Mouse (Mus musculus): Measurements from ENCODE around the gene Lexm. TPM values are rescaled to one million over a fixed set of nuclear protein-coding genes. Genes with fewer than 3 reads are reported as not detected.
A peak's percentile ranks its signal among the peaks of the same experiment; 100 is the strongest.

Lexm gene
- polyA plus RNA-seq, 1 experiment from 2014 or later = not detected

DNA sequence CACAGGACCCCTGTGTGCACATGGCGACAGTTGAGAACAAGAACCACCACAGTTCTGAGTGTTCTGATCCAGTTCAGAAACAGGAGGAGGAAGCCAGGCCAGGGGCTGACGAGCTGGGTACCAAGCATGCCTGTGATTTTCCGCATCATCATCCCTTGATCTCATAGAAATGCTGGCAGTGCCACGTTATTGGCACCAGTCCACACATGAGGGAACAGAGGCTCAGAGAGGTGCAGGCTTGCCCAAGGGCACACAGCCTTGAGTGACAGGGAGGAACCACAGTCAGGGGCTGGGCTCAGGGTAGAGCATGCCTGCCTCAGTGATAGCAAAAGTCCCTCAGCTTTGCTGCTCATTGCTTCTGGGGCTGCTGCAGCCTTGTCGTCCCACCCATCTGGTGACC, 10.8 kb upstream of the Lexm start:
- ATAC-seq (ENCODE audit: insufficient read depth) (no peak), DNase-seq (no peak)
- Histone ChIP-seq H3K9ac (no peak overlapping the region), H3K27ac (ENCODE audit: low read depth) (no peak overlapping the region), H3K36me3 (ENCODE audit: insufficient read depth) (no peaks in the 10 kb centered on the region), H3K4me1 (ENCODE audit: insufficient read depth) (0 out of 2 replicates have a peak, but pooled peaks cover 3% of the 10 kb centered on the region), H3K9me3 (ENCODE audit: low read depth, low read length) (no peaks in the 10 kb centered on the region), H3K27me3 (ENCODE audit: insufficient read depth, low read length) (peaks cover 27% of the 10 kb centered on the region), H3K4me2 (no peak overlapping the region), H3K4me3 (ENCODE audit: low read depth, low read length) (no peak overlapping the region)
- TF ChIP-seq CTCF (IDR thresholded peaks at IDR 0.05; ENCODE audit: low read depth) = no peak
- WGBS = 75% methylated on average over 5 of the region's 5 CpGs

DNA sequence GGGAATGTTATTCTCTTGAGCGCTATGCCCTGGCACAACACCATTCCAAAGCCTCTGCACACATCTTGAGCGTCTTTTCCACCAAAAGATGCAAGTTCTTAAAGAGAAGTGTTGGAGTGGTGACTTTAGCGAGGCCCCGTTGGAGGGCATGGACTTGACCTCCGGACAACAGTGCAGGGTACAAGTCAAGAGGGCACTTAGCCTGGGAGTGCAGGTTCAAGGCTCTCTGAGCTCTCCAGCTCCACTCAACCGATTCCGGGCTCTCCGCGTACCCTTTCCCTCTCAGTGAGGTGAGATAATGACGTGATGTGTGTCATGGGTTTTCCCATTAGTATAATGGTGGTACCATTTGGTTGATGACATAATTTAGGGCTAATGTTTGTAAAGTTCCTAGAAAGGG, 7.2 kb upstream of the Lexm start:
- ATAC-seq (ENCODE audit: insufficient read depth) = no peak
- H3K9ac ChIP-seq = no peak overlapping the region
- no peaks in the 10 kb centered on the region for H3K36me3 ChIP-seq (ENCODE audit: insufficient read depth)
- H3K27ac ChIP-seq (ENCODE audit: low read depth) = no peak overlapping the region
- 67% methylated on average over 10 of the region's 10 CpGs for WGBS
- H3K4me3 ChIP-seq (ENCODE audit: low read depth, low read length) = no peak overlapping the region
- TF ChIP-seq CTCF (IDR thresholded peaks at IDR 0.05; ENCODE audit: low read depth) = no peak
- no peaks in the 10 kb centered on the region for H3K9me3 ChIP-seq (ENCODE audit: low read depth, low read length)
- no peak for DNase-seq
- H3K4me2 ChIP-seq = no peak overlapping the region
- peaks cover 41% of the 10 kb centered on the region for H3K27me3 ChIP-seq (ENCODE audit: insufficient read depth, low read length)
- no peaks in the 10 kb centered on the region for H3K4me1 ChIP-seq (ENCODE audit: insufficient read depth)

DNA sequence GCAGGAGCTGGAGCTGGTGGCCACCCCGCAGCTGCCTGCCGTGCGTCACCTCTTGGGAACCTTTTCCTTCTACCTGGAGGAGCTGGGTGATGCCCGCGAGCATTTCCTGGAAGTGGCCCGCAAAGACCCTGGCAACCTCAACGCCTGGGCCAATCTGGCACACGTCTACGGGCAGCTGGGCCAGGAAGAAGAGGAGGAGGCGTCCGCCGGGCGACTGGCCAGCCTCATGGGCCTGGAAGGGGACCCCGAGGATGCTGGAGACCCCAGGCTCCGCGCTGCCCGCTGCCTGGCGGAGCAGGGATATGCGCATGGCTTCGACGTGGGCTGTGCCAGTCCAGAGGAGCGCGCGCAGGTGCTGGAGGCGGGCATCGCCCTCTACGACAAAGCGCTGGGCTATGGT, 5.7 kb upstream of the Lexm start:
- peak overlapping the region; percentile 45 for H3K4me2 ChIP-seq
- peak overlapping the region; percentile 11; the same call in 1 of the 2 replicates for H3K4me3 ChIP-seq (ENCODE audit: low read depth, low read length)
- peaks cover 41% of the 10 kb centered on the region for H3K27me3 ChIP-seq (ENCODE audit: insufficient read depth, low read length)
- no peak for TF ChIP-seq CTCF (IDR thresholded peaks at IDR 0.05; ENCODE audit: low read depth)
- ATAC-seq (ENCODE audit: insufficient read depth) (no peak), DNase-seq (no peak)
- H3K4me1 ChIP-seq (ENCODE audit: insufficient read depth) = no peaks in the 10 kb centered on the region
- no peak overlapping the region for H3K27ac ChIP-seq (ENCODE audit: low read depth)
- no peaks in the 10 kb centered on the region for H3K9me3 ChIP-seq (ENCODE audit: low read depth, low read length)
- H3K36me3 ChIP-seq (ENCODE audit: insufficient read depth) = no peaks in the 10 kb centered on the region
- no peak overlapping the region for H3K9ac ChIP-seq
- 27% methylated on average over 28 of the region's 28 CpGs for WGBS

DNA sequence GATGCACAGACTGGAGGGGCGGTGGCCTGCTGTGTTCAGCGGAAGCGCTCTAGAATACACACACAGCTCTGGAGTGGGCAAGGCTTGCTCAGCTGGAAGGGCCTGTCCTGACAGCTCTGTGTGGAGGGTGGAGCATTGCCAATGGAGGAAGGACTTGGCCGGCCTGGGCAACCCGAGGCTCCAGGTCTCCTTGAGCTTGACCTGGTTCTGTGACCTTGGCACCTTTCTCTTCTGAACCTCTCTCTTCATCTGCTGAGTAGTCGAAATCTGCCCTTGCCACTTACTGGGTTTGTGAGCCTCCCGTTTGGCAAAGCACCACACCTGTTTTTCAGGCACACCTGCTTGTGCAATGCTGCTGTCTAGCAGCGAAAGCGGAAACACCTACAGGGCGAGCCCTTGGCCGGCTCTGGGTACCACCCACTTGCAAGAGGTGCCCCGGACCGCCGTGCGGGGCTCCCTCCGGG, 5.0 kb upstream of the Lexm start, which contains the start of gene Ttc22:
Gene Ttc22 (plus strand): TSS at position 403 of the 464 bp plus-strand sequence.
- Histone ChIP-seq H3K36me3 (ENCODE audit: insufficient read depth) (no peaks in the 10 kb centered on the region), H3K9ac (no peak within 1 kb of the TSS), H3K4me2 (peak within 1 kb of the TSS; percentile 45), H3K27me3 (ENCODE audit: insufficient read depth, low read length) (peaks cover 41% of the 10 kb centered on the region), H3K4me1 (ENCODE audit: insufficient read depth) (no peaks in the 10 kb centered on the region), H3K4me3 (ENCODE audit: low read depth, low read length) (peak within 1 kb of the TSS; percentile 11; the same call in 1 of the 2 replicates), H3K9me3 (ENCODE audit: low read depth, low read length) (no peaks in the 10 kb centered on the region), H3K27ac (ENCODE audit: low read depth) (no peak within 1 kb of the TSS)
- DNase-seq (peak; percentile 42), ATAC-seq (ENCODE audit: insufficient read depth) (peak; percentile 49; the same call in 1 of the 2 replicates)
- 12% methylated on average over 16 of the region's 16 CpGs for WGBS
- no peak for TF ChIP-seq CTCF (IDR thresholded peaks at IDR 0.05; ENCODE audit: low read depth)

DNA sequence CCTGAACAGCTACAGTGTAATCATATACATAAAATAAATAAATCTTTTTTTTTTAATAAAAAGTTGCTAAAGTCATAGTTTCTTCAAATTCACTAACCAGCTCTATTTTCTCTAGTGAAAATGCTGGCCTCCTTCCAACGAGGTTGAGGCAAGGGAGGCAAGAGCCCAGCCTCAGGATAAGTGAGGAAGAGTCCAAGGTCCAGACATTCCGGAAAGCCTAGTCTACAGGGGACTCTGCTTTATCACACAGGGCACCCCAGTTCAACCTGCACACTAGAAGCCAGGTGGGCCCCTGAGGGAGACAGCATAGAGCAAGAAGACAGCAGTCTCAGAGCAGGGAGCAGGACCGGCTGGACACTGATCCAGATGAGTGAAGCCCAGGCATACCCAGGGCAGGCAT, 4.4 kb upstream of the Lexm start:
- Histone ChIP-seq H3K4me3 (ENCODE audit: low read depth, low read length) (no peak overlapping the region), H3K9me3 (ENCODE audit: low read depth, low read length) (no peaks in the 10 kb centered on the region), H3K4me1 (ENCODE audit: insufficient read depth) (no peaks in the 10 kb centered on the region), H3K9ac (no peak overlapping the region), H3K4me2 (no peak overlapping the region), H3K36me3 (ENCODE audit: insufficient read depth) (no peaks in the 10 kb centered on the region), H3K27ac (ENCODE audit: low read depth) (no peak overlapping the region), H3K27me3 (ENCODE audit: insufficient read depth, low read length) (peaks cover 40% of the 10 kb centered on the region)
- 54% methylated on average over 3 of the region's 3 CpGs for WGBS
- no peak for ATAC-seq (ENCODE audit: insufficient read depth)
- TF ChIP-seq CTCF (IDR thresholded peaks at IDR 0.05; ENCODE audit: low read depth) = no peak
- no peak for DNase-seq

DNA sequence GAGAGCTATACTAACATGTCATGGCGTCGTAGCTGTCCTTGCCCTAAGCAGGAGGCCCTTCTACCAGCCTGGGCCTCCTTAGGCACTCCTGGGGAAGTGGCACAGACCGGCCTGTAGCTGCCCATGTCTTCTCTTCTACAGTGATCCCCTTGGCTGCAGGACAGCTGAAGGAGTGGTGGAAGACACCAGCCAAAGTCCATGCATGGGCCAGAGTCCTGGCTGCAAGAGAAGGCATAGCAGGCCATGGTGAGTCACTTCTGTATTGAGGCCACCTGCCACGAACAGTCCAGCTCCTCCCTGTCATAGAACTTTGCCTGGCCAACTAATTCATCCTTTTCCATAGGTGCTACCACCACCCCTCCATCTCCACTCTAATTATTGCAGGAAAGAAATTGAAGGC, 1.9 kb upstream of the Lexm start:
- TF ChIP-seq CTCF (IDR thresholded peaks at IDR 0.05; ENCODE audit: low read depth) = no peak
- no peak for DNase-seq
- no peak overlapping the region for H3K4me2 ChIP-seq
- WGBS = 80% methylated on average over 4 of the region's 4 CpGs
- no peak overlapping the region for H3K9ac ChIP-seq
- no peak overlapping the region for H3K4me3 ChIP-seq (ENCODE audit: low read depth, low read length)
- peaks cover 25% of the 10 kb centered on the region for H3K27me3 ChIP-seq (ENCODE audit: insufficient read depth, low read length)
- H3K9me3 ChIP-seq (ENCODE audit: low read depth, low read length) = no peaks in the 10 kb centered on the region
- no peaks in the 10 kb centered on the region for H3K36me3 ChIP-seq (ENCODE audit: insufficient read depth)
- H3K27ac ChIP-seq (ENCODE audit: low read depth) = no peak overlapping the region
- no peaks in the 10 kb centered on the region for H3K4me1 ChIP-seq (ENCODE audit: insufficient read depth)
- ATAC-seq (ENCODE audit: insufficient read depth) = no peak

DNA sequence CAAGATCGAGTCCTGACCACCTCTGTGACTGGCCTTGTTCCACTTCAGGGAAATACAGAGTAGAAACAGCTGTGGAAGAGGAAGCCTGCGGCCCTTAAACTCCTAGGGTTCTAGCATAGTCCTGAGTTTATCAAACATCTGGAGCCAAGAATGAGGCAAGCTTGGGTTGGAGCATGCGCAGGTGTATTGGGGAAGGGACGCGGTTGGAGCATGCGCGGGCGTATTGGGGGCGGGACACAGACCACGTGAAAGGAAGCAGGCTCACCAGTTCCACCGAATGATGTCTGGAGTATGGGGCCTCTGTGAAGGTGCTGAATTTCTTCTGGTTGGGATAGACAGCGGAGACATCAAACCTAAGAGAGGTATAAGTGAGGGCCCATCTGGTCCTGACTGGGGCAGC, 1.4 kb downstream of the Lexm start:
- TF ChIP-seq CTCF (IDR thresholded peaks at IDR 0.05; ENCODE audit: low read depth) = no peak
- H3K4me2 ChIP-seq = no peak overlapping the region
- H3K9ac ChIP-seq = no peak overlapping the region
- H3K27me3 ChIP-seq (ENCODE audit: insufficient read depth, low read length) = no peaks in the 10 kb centered on the region
- no peak for DNase-seq
- H3K36me3 ChIP-seq (ENCODE audit: insufficient read depth) = no peaks in the 10 kb centered on the region
- H3K27ac ChIP-seq (ENCODE audit: low read depth) = no peak overlapping the region
- H3K4me3 ChIP-seq (ENCODE audit: low read depth, low read length) = no peak overlapping the region
- WGBS = 72% methylated on average over 12 of the region's 12 CpGs
- no peaks in the 10 kb centered on the region for H3K9me3 ChIP-seq (ENCODE audit: low read depth, low read length)
- no peaks in the 10 kb centered on the region for H3K4me1 ChIP-seq (ENCODE audit: insufficient read depth)
- ATAC-seq (ENCODE audit: insufficient read depth) = no peak

DNA sequence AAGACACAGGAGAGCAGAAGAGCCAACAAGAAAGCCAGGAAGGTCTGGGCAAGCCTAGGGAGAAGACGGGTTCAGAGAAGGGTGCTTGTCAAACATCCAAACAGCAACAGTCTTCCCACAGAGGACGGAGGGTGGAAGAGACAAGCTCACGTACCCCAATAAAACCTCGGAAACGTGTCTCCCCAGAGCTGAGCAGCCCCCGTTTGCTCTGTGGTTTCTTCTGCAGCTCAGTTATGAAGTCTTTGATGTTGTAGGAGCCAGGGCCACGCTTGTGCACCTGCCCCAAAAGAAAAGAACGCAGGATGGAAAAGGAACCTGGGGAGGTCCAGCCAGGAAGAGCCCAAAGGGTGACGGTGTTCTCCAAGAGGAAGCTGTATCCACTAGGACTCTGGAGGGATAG, 2.2 kb downstream of the Lexm start:
- H3K27ac ChIP-seq (ENCODE audit: low read depth) = no peak overlapping the region
- TF ChIP-seq CTCF (IDR thresholded peaks at IDR 0.05; ENCODE audit: low read depth) = no peak
- H3K27me3 ChIP-seq (ENCODE audit: insufficient read depth, low read length) = no peaks in the 10 kb centered on the region
- WGBS = 72% methylated on average over 9 of the region's 9 CpGs
- no peak for DNase-seq
- H3K4me2 ChIP-seq = no peak overlapping the region
- H3K9me3 ChIP-seq (ENCODE audit: low read depth, low read length) = no peaks in the 10 kb centered on the region
- no peak overlapping the region for H3K9ac ChIP-seq
- H3K4me1 ChIP-seq (ENCODE audit: insufficient read depth) = no peaks in the 10 kb centered on the region
- H3K4me3 ChIP-seq (ENCODE audit: low read depth, low read length) = no peak overlapping the region
- H3K36me3 ChIP-seq (ENCODE audit: insufficient read depth) = no peaks in the 10 kb centered on the region
- ATAC-seq (ENCODE audit: insufficient read depth) = no peak

Data from lung, embryonic 14.5 days (tissue).